Mouse (Mus musculus) heart, embryonic 14.5 days (tissue): ENCODE measurements around the gene Gtf2h4. TPM values are rescaled to one million over a fixed set of nuclear protein-coding genes. Genes with fewer than 3 reads are reported as not detected.
A peak's percentile ranks its signal among the peaks of the same experiment; 100 is the strongest.

Experiments
- ATAC-seq: fragments of 200-750 bp; cut with Nextera tagmentation; 2 replicates; pipeline ENCODE4 v1.8.0; 2017; ENCODE audit warnings: low read depth, moderate TSS enrichment; ENCODE audit not compliant: insufficient number of reproducible peaks, insufficient read depth, low FRiP score
- H3K27ac ChIP-seq, 2 experiments: fragments of 200-500 bp in 1 of 2; fragments of 300-500 bp in 1 of 2; sonication (generic) in 1 of 2; replicated peaks in 1 of 2; 2 replicates each; pipeline ENCODE4 v1.5.1; 2012 to 2014; ENCODE audit warnings: low read depth in 2 of 2, low read length in 2 of 2, control low read depth in 1 of 2, mild to moderate bottlenecking in 1 of 2, mixed read lengths in 1 of 2; ENCODE audit not compliant: control insufficient read depth in 1 of 2, insufficient read depth in 1 of 2
- H3K27me3 ChIP-seq: fragments of 300-500 bp; sonication (generic); 2 replicates; pipeline ENCODE4 v1.6.1; 2014; ENCODE audit warnings: mild to moderate bottlenecking, low read length, control low read depth; ENCODE audit not compliant: control insufficient read depth, insufficient read depth
- H3K36me3 ChIP-seq: fragments of 300-500 bp; sonication (generic); 2 replicates; pipeline ENCODE4 v1.6.1; 2014; ENCODE audit warnings: mild to moderate bottlenecking, control low read depth, low read length, mixed read lengths; ENCODE audit not compliant: control insufficient read depth, insufficient read depth
- H3K4me1 ChIP-seq, 2 experiments: fragments of 200-500 bp in 1 of 2; fragments of 300-500 bp in 1 of 2; sonication (generic) in 1 of 2; 2 replicates each; pipeline ENCODE4 v1.6.1; 2012 to 2014; ENCODE audit warnings: low read length in 2 of 2, control low read depth in 1 of 2, mixed read lengths in 1 of 2; ENCODE audit not compliant: control insufficient read depth in 2 of 2, insufficient read depth in 2 of 2
- H3K4me2 ChIP-seq: fragments of 300-500 bp; sonication (generic); 2 replicates; pipeline ENCODE4 v1.6.1; 2014; ENCODE audit warnings: mild to moderate bottlenecking, low read length
- H3K4me3 ChIP-seq, 2 experiments: fragments of 200-500 bp in 1 of 2; fragments of 300-500 bp in 1 of 2; sonication (generic) in 1 of 2; 2 replicates each; pipeline ENCODE4 v1.5.1; 2012 to 2014; ENCODE audit warnings: low read length in 2 of 2, mild to moderate bottlenecking in 2 of 2, control low read depth in 1 of 2, low read depth in 1 of 2, moderate library complexity in 1 of 2; ENCODE audit not compliant: control insufficient read depth in 1 of 2, insufficient read depth in 1 of 2
- H3K9ac ChIP-seq: fragments of 300-500 bp; sonication (generic); 2 replicates; pipeline ENCODE4 v1.6.1; 2014; ENCODE audit warnings: mild to moderate bottlenecking, low read length
- H3K9me3 ChIP-seq: fragments of 300-500 bp; sonication (generic); 2 replicates; pipeline ENCODE4 v1.6.1; 2016; ENCODE audit warnings: low read length, control low read depth; ENCODE audit not compliant: control insufficient read depth
- WGBS: fragments of 180-500 bp; shearing (Covaris S2); extraction: QIAGEN DNeasy Blood & Tissue Kit; methylation state at CpG from one replicate; pipeline ENCODE4 v1.1.7; 2014; 5-methylcytosine and 5-hydroxymethylcytosine counted together
- polyA plus RNA-seq: library from polyadenylated mRNA; unstranded; fragments of >200 nt; fragmentation: Nextera tagmentation; extraction: Ambion mirVana; gene quantifications from 2 replicates; pipeline ENCODE4 v1.2.1, GENCODE M21; 2014

The Gtf2h4 gene
- polyA plus RNA-seq, 1 experiment from 2014 or later, result 23.8 TPM

DNA sequence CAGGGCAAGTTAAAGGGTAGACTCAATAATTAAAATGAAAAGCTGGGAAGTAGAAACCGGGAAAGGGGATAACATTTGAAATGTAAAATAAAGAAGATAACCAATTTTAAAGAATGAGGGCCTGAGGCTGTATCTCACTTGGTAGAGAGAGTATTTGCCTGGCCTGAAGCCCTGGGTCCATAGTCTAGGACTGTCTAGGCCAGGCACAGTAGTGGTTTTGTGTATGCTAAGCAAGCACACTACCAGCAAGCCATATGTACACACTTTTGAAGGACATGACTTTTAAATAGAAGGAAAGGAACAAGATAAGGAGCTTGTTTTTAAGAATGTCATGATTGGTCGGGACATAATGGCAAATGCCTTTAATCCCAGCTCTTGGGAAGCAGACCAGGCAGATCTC, 35.1 kb upstream of the Gtf2h4 start:
- WGBS, result 39% methylated on average over 2 of the region's 2 CpGs
- Histone ChIP-seq H3K4me2 (no peak overlapping the region), H3K4me3 (no peak overlapping the region), H3K27me3 (no peaks in the 10 kb centered on the region), H3K9ac (no peak overlapping the region), H3K4me1 (peaks cover 45 to 57% of the 10 kb centered on the region in 2 experiments), H3K27ac (peak overlapping the region in 1 of 2 experiments; percentile 31; a peak in 2 of 4 replicates), H3K9me3 (no peaks in the 10 kb centered on the region), H3K36me3 (no peaks in the 10 kb centered on the region)
- ATAC-seq, result no peak

GRCm38 (mm10) chr17:35707929-35708328, 34.4 kb upstream of the Gtf2h4 start:
- no peak for ATAC-seq
- no peak overlapping the region for H3K4me3 ChIP-seq
- peaks cover 43 to 55% of the 10 kb centered on the region in 2 experiments for H3K4me1 ChIP-seq
- 69% methylated on average over 7 of the region's 7 CpGs for WGBS
- no peak overlapping the region for H3K4me2 ChIP-seq
- no peak overlapping the region for H3K9ac ChIP-seq
- H3K27ac ChIP-seq, result no peak overlapping the region
- no peaks in the 10 kb centered on the region for H3K27me3 ChIP-seq
- H3K9me3 ChIP-seq, result no peaks in the 10 kb centered on the region
- H3K36me3 ChIP-seq, result no peaks in the 10 kb centered on the region

GRCm38 (mm10) chr17:35705836-35706235, 32.3 kb upstream of the Gtf2h4 start:
- H3K4me3 ChIP-seq, result no peak overlapping the region
- H3K4me1 ChIP-seq, result peaks cover 39 to 55% of the 10 kb centered on the region in 2 experiments
- H3K9ac ChIP-seq, result no peak overlapping the region
- H3K27ac ChIP-seq, result peak overlapping the region; percentile 52 to 93
- H3K9me3 ChIP-seq, result no peaks in the 10 kb centered on the region
- no peak overlapping the region for H3K4me2 ChIP-seq
- 9% methylated on average over 4 of the region's 4 CpGs for WGBS
- no peaks in the 10 kb centered on the region for H3K27me3 ChIP-seq
- no peaks in the 10 kb centered on the region for H3K36me3 ChIP-seq
- ATAC-seq, result no peak

DNA sequence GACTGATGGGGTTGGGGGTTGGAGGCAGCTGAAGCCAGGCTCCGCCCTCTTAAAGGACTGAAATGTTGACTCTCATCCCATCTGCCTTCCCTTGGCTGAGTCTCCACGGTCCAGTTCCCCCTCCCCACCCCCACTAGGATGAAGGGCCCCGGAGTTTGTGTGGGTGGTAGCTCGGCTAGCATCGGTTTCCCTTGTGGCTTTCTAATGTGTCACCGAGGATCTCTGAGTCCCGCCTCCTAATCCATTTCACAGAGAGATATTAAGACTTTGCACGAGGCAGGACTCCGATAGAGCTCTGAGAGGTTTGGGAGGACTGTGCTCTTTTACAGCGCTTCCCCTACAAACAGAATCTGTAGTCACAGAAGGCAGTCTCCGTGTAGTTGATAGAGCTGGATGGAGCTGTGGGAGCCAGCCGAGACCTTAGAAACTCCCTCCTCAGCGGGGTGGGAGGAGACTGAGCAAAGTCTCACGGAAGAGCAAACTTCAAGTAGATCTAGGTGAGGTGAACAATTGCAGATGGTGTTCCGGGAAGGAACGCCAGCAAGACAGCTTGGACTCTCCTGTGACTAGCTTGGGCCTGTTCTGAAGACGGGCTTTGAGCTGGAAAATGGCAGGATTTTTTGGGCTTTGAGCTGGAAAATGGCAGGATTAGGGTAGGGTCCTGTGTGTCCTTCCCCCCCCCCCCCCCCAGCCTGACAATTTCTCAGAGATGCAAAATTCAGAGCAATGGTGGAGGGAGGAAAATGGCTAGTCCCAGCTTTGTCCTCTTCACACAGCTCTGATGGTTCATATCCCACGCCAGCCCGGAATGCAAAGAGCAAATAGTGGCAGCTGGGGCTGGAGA, 31.3 kb upstream of the Gtf2h4 start, which contains the start of gene Ddr1:
Gene Ddr1, minus strand, starts transcription at position 1 of the 844 bp plus-strand sequence.
- Histone ChIP-seq H3K4me2 (peak within 1 kb of the TSS; percentile 72), H3K4me1 (peaks cover 33 to 46% of the 10 kb centered on the region in 2 experiments), H3K36me3 (no peaks in the 10 kb centered on the region), H3K9me3 (no peaks in the 10 kb centered on the region), H3K27me3 (no peaks in the 10 kb centered on the region), H3K9ac (peak within 1 kb of the TSS; percentile 78), H3K27ac (peak within 1 kb of the TSS; percentile 92 to 93), H3K4me3 (peak within 1 kb of the TSS; percentile 47 to 89)
- WGBS, result 13% methylated on average over 19 of the region's 19 CpGs
- ATAC-seq, result no peak

GRCm38 (mm10) chr17:35703751-35704271, 30.3 kb upstream of the Gtf2h4 start:
- peak overlapping the region; percentile 92 to 93 for H3K27ac ChIP-seq
- peak overlapping the region; percentile 72 for H3K4me2 ChIP-seq
- peak overlapping the region; percentile 78 for H3K9ac ChIP-seq
- peaks cover 33 to 48% of the 10 kb centered on the region in 2 experiments for H3K4me1 ChIP-seq
- no peak for ATAC-seq
- peak overlapping the region; percentile 47 to 89 for H3K4me3 ChIP-seq
- no peaks in the 10 kb centered on the region for H3K27me3 ChIP-seq
- no peaks in the 10 kb centered on the region for H3K9me3 ChIP-seq
- no peaks in the 10 kb centered on the region for H3K36me3 ChIP-seq
- 4% methylated on average over 14 of the region's 14 CpGs for WGBS

- peak overlapping the region; percentile 94 for H3K9ac ChIP-seq
- no peak for ATAC-seq
- no peaks in the 10 kb centered on the region for H3K9me3 ChIP-seq
- no peaks in the 10 kb centered on the region for H3K36me3 ChIP-seq
- H3K4me2 ChIP-seq, result peak overlapping the region; percentile 72
- H3K27ac ChIP-seq, result peak overlapping the region; percentile 95 to 97
- H3K4me1 ChIP-seq, result peaks cover 36 to 41% of the 10 kb centered on the region in 2 experiments
- 10% methylated on average over 2 of the region's 2 CpGs for WGBS
- H3K27me3 ChIP-seq, result no peaks in the 10 kb centered on the region
- peak overlapping the region; percentile 69 to 89 for H3K4me3 ChIP-seq
Measured at GRCm38 (mm10) chr17:35703065-35703464, 29.5 kb upstream of the Gtf2h4 start.

DNA sequence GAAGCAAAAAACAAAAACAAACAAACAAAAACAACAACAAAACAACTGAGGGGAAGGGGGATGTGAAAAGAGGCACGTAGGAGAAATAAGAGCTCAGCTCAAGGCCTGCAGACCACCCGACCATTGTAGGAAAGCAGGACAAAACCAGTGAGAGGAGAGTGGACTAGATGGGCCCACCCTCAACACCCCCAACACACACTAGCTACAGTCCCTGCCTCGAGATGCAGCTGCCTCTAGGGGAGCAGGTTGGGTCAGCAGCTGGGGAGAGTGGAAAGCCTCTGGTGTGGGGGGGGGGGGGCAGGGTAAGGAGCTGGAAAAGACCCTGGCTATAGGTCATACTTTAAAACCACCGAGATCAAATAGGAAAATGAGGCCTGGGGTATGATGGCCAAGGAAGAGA, 29.1 kb upstream of the Gtf2h4 start:
- Histone ChIP-seq H3K4me2 (peak overlapping the region; percentile 72), H3K36me3 (no peaks in the 10 kb centered on the region), H3K4me3 (peak overlapping the region; percentile 69 to 89), H3K27ac (peak overlapping the region; percentile 95 to 97), H3K4me1 (peaks cover 36 to 42% of the 10 kb centered on the region in 2 experiments), H3K9ac (peak overlapping the region; percentile 94), H3K9me3 (no peaks in the 10 kb centered on the region), H3K27me3 (no peaks in the 10 kb centered on the region)
- WGBS, result 8% methylated on average over 4 of the region's 4 CpGs
- ATAC-seq, result no peak
